Mouse (Mus musculus): ENCODE measurements around the gene Spint5.

- no peak for TF ChIP-seq CTCF (IDR thresholded peaks at IDR 0.05; ENCODE audit: low read depth, low read length)
- TF ChIP-seq POLR2A (IDR thresholded peaks at IDR 0.05; ENCODE audit: borderline replicate concordance, low read depth, low read length): no peak
Observed at GRCm38 (mm10) chr2:164758692-164759091, 43.6 kb downstream of the Spint5 start.
